Mouse (Mus musculus) spleen, postnatal 4 days (tissue): Measurements from ENCODE around the gene Padi2.

Experiments
- DNase-seq, 2 experiments: peaks; one replicate each; pipeline ENCODE4 v3.0.0; 2022; ENCODE audit warnings: low spot score in 2 of 2

Gene Padi2

DNA sequence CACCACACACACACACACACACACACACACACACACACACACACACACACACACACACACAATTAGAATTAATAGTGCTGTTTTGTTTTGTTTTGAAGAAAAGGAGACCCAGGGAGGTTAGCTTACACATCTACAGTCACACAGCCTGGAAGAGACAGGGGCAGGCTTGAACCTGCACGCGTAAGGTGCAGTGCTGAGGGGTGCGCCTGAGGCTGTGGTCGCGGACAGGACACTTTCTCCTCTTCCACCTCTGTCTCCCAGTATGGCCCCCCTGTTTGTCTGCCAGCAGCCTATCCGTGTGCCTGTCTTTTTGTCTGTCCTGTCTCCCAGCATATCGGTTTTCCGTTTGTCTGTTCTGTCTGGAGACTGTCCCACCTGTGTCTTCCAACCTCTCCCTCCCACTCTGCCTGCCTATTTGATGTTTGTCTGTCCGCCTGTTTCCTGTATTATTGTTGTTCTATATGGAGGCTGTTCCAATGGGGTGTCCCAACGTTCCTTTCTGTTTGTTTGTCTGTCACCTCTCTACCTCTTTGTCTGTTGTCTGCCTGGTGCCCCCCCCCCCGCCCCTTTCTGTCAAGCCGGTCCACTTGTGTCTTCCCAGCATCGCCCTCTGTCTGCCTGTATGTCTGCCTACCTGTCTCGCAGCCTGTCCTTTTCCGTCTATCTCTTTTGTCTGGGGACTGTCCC, 80.0 kb downstream of the Padi2 start:
- peak in 1 of 2 experiments; percentile 13 for DNase-seq

DNA sequence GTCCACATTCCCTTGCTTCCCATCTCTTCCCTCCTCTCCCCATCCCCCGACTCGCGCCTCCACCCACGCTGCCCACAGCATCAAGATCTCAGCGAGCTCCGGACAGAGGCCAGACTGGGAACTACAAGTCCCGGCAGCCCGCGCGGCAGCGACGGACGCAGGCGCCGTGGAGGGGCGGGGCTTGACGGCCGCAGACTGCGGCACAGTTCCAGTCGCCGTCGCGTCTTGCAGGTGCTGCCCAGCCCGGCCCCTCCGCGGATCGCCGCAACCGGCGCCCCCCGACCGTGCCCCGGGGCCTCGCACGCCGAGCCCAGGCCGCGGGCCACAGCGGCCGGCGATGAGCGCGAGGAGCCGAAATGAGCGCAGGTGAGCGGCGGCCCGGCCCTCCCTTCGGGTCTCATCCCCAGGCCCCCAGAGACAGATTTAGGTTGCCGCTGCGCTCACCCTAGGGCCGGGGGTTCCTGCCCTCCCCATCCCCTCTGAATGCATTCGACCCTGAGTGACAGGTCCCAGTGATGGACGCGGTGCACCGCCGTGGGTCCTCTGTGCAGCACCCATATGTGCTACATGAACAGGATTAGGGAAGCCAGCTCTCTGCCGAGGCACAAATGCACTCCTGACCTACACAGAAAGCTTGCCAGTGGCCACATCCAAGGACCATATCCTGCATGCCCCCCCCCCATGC, 80.7 kb downstream of the Padi2 start, which contains the start of gene Atp13a2:
Atp13a2 (plus strand) TSS at position 163 of the 685 bp plus-strand sequence.
- DNase-seq = peak; percentile 89 to 95

DNA sequence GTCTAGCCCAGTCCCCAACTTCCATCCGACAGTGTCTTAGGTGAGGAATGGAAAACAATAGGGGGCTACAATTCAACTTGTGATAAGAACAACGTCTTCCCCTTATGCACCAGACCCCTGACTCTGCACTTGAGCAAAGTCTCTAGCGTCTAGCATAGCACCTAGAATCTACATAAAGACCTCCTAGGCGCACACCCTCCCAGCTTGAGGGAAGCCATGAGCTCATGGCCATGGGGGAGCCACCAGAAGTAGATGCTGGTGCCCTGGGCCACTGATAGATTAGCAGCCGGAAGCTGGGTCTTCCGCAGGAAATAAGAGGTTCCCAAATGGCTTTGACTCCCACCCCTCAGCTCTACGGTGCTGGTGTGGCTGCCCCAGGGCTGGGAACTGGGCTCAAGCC, 81.3 kb downstream of the Padi2 start:
- DNase-seq = no peak

DNA sequence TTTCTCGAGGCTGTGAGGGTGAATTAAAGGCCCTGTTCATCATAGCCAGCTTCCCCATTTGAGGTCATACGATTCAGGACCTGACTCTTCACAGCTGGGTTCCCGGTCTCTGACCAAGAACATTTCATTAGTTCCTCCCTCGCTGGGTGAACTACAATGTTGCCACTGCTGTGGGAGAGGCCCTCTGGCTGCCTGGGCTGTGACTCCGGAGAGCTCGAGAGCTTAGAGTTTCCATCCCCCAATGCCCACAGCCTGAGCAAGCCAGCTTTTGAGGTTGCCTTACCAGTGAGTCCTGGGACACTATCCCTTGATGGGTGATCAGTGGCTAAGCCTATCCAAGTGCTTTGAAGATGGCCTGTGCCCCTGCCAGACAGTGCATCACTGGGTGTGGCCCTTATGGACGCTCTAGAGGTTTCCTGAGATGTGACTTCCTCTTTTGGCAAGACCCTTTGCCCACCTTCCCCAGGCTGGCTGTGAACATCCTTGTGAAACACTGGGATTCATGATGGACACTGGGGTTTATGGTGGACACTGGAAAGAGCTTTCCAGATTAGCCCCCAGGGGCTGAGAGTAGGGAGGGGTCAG, 82.7 kb downstream of the Padi2 start:
- DNase-seq = peak in 1 of 2 experiments; percentile 45

DNA sequence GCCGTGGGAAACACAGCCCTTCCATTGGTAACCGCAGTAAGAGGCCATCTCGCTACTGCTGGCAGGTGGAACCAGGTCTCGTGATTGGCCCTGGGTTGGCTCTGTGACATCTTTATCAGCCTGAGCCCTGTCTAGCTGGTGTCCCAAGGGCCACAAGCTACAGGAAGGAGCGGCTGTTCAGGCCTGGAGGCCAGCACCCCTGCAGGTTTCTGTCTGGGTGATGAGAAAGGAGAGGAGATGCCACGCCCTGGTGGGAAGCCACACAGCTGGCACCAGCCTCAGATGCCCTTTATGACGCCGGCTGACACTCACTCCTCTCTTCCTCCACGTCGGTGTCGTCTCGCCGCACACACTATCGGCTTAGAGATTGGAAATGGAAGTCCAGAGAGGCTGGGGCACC, 83.3 kb downstream of the Padi2 start:
- peak in 1 of 2 experiments; percentile 40 for DNase-seq

DNA sequence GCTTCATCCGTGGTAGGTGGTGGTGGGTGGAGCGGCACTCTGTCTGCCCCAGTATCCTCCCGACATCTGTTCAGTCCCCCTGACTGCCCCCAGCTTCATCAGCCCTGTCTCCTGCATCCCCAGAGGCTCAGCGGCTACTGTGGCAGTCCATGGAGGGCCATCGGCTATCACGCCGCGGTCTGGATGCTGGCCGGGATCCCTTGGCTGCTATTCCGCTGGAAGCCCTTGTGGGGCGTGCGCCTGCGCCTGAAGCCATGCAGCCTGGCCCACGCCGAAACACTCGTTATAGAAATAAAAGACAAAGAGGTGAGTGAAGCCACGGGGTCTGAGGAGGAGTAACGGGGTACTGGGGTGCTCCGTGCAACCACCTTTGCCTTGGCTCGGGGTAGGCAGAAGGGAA, 86.1 kb downstream of the Padi2 start:
- no peak for DNase-seq

DNA sequence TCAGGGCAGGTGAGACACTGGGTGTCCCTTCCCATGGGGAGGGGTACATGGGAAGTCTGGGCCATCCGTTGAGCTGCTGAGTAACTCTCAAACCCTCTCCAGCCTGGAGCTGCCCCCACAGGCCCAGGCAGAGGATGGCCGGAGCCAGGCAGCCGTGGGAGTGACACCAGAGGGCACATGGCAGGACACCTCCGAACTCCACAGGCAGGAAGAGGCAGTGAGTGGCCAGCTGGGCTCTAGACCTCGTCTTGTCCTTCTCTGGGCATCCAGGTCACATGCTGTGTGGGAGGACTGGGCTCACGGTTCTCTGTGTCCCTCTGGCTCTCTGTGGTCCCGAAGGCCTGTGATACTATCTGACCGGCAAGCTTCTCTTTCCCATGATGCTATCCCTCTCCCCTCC, 87.7 kb downstream of the Padi2 start:
- DNase-seq = no peak

DNA sequence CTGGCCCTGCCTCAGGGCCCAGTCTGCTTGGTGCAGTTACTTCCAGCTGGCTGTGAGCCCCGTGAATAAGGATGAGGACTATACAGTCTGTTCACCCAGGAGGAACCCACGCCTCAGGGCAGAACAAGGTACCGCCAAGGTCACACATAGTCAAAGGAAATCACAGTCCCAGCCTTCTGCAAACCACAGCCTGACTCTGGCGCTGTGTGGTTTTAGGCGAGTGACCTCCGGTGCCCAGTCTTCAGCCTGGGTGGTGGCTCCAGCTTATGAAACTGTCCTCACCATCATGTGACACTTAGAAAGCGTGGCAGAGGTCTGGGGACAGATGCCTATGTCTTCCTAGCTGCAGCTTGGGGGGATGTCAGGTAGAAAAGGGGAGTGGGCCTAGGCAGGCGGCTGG, 89.7 kb downstream of the Padi2 start:
- no peak for DNase-seq

DNA sequence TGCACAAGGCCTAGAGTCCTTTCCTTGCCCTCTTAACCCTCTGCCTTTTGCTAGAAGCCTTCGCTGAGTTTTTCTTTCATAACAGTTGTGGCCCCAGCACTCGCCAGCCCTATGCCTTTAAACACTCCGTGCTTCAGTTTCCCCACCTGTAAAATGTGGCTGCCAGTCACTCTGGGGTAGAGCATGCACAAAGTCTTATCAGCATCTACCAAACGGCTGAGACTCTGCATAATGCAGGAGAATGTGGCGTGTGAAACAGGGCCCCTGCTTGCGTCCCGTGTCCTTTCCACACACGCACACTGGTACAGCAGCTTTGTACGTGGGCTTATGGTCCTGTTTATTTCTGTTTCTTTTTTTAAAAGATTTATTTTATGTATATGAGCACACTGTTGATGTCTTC, 90.7 kb downstream of the Padi2 start:
- DNase-seq = no peak
